Mouse (Mus musculus) ES-E14 (cell line): ENCODE measurements at regions not wholly inside any gene's neighbourhood (a gene's known extent, or its start where the extent isn't known, plus 50 kb on each side); places are given as distances from the start of the nearest gene placed in this dataset.

Experiments used
- CHD2 ChIP-seq: IDR thresholded peaks from 2 replicates; pipeline ENCODE4 v1.6.1; 2014; ENCODE audit warnings: mild to moderate bottlenecking, low read depth, low read length, inconsistent platforms
- HCFC1 ChIP-seq: IDR thresholded peaks from 2 replicates; pipeline ENCODE4 v1.6.1; 2012; ENCODE audit warnings: low read length, inconsistent platforms, borderline replicate concordance; ENCODE audit not compliant: insufficient read depth
- MAFK ChIP-seq: IDR thresholded peaks from 2 replicates; pipeline ENCODE4 v1.6.1; 2014; ENCODE audit warnings: mild to moderate bottlenecking, low read depth, low read length, inconsistent platforms; ENCODE audit not compliant: insufficient read depth
- ZNF384 ChIP-seq: IDR thresholded peaks from 2 replicates; pipeline ENCODE4 v1.6.1; 2012; ENCODE audit warnings: low read depth, low read length, inconsistent platforms

- TF ChIP-seq MAFK: no peak
- TF ChIP-seq ZNF384: no peak
- TF ChIP-seq CHD2: no peak
- TF ChIP-seq HCFC1: no peak
These were observed 134.9 kb upstream of the Pgrmc2 start for GRCm38 (mm10) chr3:41217770-41218169.
